ENCODE assay signal across 8 mouse cellular contexts in the genomic region with DNA sequence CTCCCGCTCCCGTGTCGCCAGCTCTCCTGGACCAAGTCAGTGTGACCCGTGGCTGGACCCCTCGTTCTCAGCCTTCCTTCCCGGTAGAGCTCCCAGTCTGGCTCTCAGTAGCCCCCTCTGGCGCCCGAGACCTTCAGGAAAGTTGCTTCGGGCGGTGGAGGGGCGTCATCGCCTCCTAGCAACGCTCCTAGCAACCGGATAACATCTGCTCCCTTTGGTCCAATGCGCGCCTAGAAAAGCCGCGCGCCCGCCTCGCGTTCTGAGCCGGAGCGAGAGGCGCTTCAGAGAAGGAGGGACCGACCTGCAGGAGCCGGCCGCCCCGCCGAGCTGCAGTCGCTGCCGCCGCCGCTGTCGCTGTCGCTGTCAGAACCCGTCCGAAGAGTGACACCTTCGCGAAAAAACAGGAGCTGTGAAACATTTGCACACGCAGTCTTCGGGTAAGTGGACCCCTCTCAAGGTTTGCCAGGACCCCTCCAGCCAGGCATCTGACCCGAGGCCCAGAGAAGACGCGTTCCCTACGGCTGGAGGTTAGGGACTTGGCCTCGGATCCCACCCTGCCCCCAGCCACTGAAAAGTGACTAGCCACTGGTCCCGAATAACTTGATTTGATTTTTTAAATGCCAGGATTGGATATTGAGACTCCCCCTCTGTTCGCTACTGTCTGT. TPM values are rescaled to one million over a fixed set of nuclear protein-coding genes. Genes with fewer than 3 reads are reported as not detected.
DNase-seq lines count a peak whose midpoint lies in the region; ATAC-seq and TF ChIP-seq lines count a peak whose summit lies in the region.

No protein-coding gene starts in this region.

- H3K4me1 ChIP-seq in embryonic facial prominence, embryonic 12.5 days = 0 out of 2 replicates have a peak, but pooled peaks cover 3% of the 10 kb centered on the region
- no peaks in the 10 kb centered on the region for H3K4me1 ChIP-seq in heart, adult 2 months (ENCODE audit: control insufficient read depth, insufficient read depth, low read length)
- peaks cover 5% of the 10 kb centered on the region for H3K4me1 ChIP-seq in midbrain, embryonic 11.5 days (ENCODE audit: control insufficient read depth, insufficient read depth, low read length)
- H3K4me1 ChIP-seq in small intestine, adult 2 months (ENCODE audit: control insufficient read depth, insufficient read depth, insufficient read length, low read length) = no peaks in the 10 kb centered on the region

- H3K27me3 ChIP-seq in embryonic facial prominence, embryonic 12.5 days = peaks cover 20% of the 10 kb centered on the region
- peaks cover 9% of the 10 kb centered on the region for H3K27me3 ChIP-seq in heart, adult 2 months (ENCODE audit: control insufficient read depth, insufficient read depth, low read length)
- H3K27me3 ChIP-seq in midbrain, embryonic 11.5 days (ENCODE audit: control insufficient read depth, insufficient read depth, low read length) = peaks cover 16% of the 10 kb centered on the region
- peaks cover 20% of the 10 kb centered on the region for H3K27me3 ChIP-seq in small intestine, adult 2 months (ENCODE audit: control insufficient read depth, insufficient read depth, low read length)

- WGBS in embryonic facial prominence, embryonic 12.5 days = under 1% methylated on average over 49 of the region's 49 CpGs
- 1% methylated on average over 49 of the region's 49 CpGs for WGBS in heart, adult 2 months
- 1% methylated on average over 49 of the region's 49 CpGs for WGBS in midbrain, embryonic 11.5 days
- 3% methylated on average over 49 of the region's 49 CpGs for WGBS in small intestine, adult 2 months

- TF ChIP-seq POLR2A in heart, adult 2 months (IDR thresholded peaks at IDR 0.05; ENCODE audit: insufficient read depth, low read depth, low read length) = no peak
- TF ChIP-seq POLR2A in small intestine, adult 2 months (IDR thresholded peaks at IDR 0.05; ENCODE audit: low read depth, low read length) = no peak

- peak; percentile 42 for TF ChIP-seq CTCF in heart, adult 2 months (IDR thresholded peaks at IDR 0.05)
- no peak for TF ChIP-seq CTCF in small intestine, adult 2 months (IDR thresholded peaks at IDR 0.05; ENCODE audit: extremely low read depth, insufficient read length, insufficient replicate concordance, low read depth, low read length)

- no peak for TF ChIP-seq EP300 in heart, adult 2 months (IDR thresholded peaks at IDR 0.05; ENCODE audit: insufficient read depth, low read depth, low read length)

- peak overlapping the region; percentile 84 for H3K4me2 ChIP-seq in embryonic facial prominence, embryonic 12.5 days (replicated peaks)
- H3K4me2 ChIP-seq in midbrain, embryonic 11.5 days = peak overlapping the region; percentile 56

- DNase-seq in adrenal gland, postnatal 25 days = peak; percentile 60
- DNase-seq in heart, adult 2 months = peak; percentile 30 to 48
- peak; percentile 6 for DNase-seq in kidney, adult 11 months
- peak; percentile 92 to 95 for DNase-seq in left cerebral cortex, postnatal 36 days (ENCODE audit: low spot score in 2 of 2)
- peak; percentile 99 for DNase-seq in midbrain, embryonic 11.5 days (ENCODE audit: low spot score, missing footprints)
- DNase-seq in natural killer cell, adult 2 months (ENCODE audit: low spot score in 2 of 2) = no peak

- peak; percentile 92 for ATAC-seq in embryonic facial prominence, embryonic 12.5 days (ENCODE audit: insufficient number of reproducible peaks, insufficient read depth, low FRiP score, low TSS enrichment)
- ATAC-seq in midbrain, embryonic 11.5 days (ENCODE audit: low FRiP score) = peak; percentile 98

- no peak overlapping the region for H3K27ac ChIP-seq in embryonic facial prominence, embryonic 12.5 days
- H3K27ac ChIP-seq in heart, adult 2 months = no peak overlapping the region
- H3K27ac ChIP-seq in midbrain, embryonic 11.5 days (ENCODE audit: low read depth, low read length) = no peak overlapping the region
- H3K27ac ChIP-seq in small intestine, adult 2 months (ENCODE audit: insufficient read depth, low read depth, low read length) = no peak overlapping the region

- H3K4me3 ChIP-seq in embryonic facial prominence, embryonic 12.5 days = peak overlapping the region; percentile 39
- H3K4me3 ChIP-seq in heart, adult 2 months = no peak overlapping the region; the same call in 1 of the 2 replicates
- peak overlapping the region; percentile 30 for H3K4me3 ChIP-seq in midbrain, embryonic 11.5 days (ENCODE audit: low read depth, low read length)
- peak overlapping the region; percentile 16; the same call in 1 of the 2 replicates for H3K4me3 ChIP-seq in small intestine, adult 2 months (ENCODE audit: low read depth, low read length)

- no peaks in the 10 kb centered on the region for H3K79me2 ChIP-seq in heart, adult 2 months (replicated peaks; ENCODE audit: control insufficient read depth, insufficient read depth, low read length)

- H3K9ac ChIP-seq in embryonic facial prominence, embryonic 12.5 days = peak overlapping the region; percentile 24; the same call in 1 of the 2 replicates
- no peak overlapping the region for H3K9ac ChIP-seq in heart, adult 2 months (ENCODE audit: low read depth, low read length)
- H3K9ac ChIP-seq in midbrain, embryonic 11.5 days (ENCODE audit: low read length) = peak overlapping the region; percentile 42

- intact Hi-C loops in heart, adult 2 months (cut with DNase I) = no loop called here
- intact Hi-C loops in left cerebral cortex, postnatal 36 days (cut with DNase I) = loop anchor here (5.0 kb wide), 3 partner anchors 52 to 177 kb away; no protein-coding TSS in a partner anchor

- H3K9me3 ChIP-seq in embryonic facial prominence, embryonic 12.5 days = no peaks in the 10 kb centered on the region
- H3K9me3 ChIP-seq in midbrain, embryonic 11.5 days (ENCODE audit: control insufficient read depth, low read length) = no peaks in the 10 kb centered on the region

- H3K36me3 ChIP-seq in embryonic facial prominence, embryonic 12.5 days = no peaks in the 10 kb centered on the region
- H3K36me3 ChIP-seq in heart, adult 2 months (ENCODE audit: control insufficient read depth, insufficient read depth, low read length) = no peaks in the 10 kb centered on the region
- H3K36me3 ChIP-seq in midbrain, embryonic 11.5 days (ENCODE audit: control insufficient read depth, insufficient read depth, low read length) = no peaks in the 10 kb centered on the region
- H3K36me3 ChIP-seq in small intestine, adult 2 months (ENCODE audit: control insufficient read depth, insufficient read depth, low read length) = no peaks in the 10 kb centered on the region

RNA-seq across cellular contexts. Expression of gene Gm11042, which starts 32.0 kb away (rescaled TPM):
- not detected in 2 replicates for total RNA-seq in adrenal gland, postnatal 25 days (2021)
- polyA plus RNA-seq in embryonic facial prominence, embryonic 12.5 days (2016; fragmentation: Nextera tagmentation; extraction: Ambion mirVana) = not detected in 2 replicates
- not detected for total RNA-seq in heart, adult 2 months (2021)
- polyA plus RNA-seq in heart, adult 2 months (2012; rRNA removed) = not detected in 2 replicates
- total RNA-seq in left cerebral cortex, postnatal 36 days (2021) = not detected
- polyA plus RNA-seq in midbrain, embryonic 11.5 days (2014; fragmentation: Nextera tagmentation; extraction: Ambion mirVana) = not detected in 2 replicates
- not detected in 2 replicates for polyA plus RNA-seq in small intestine, adult 2 months (2012; rRNA removed)

Comparison
In these comparisons a context has a peak if more than half of its experiments do, and no peak if none do; other contexts are left out.
1. DNase-seq: peak in adrenal gland, postnatal 25 days (single experiment), heart, adult 2 months (2 of 2), kidney, adult 11 months (single experiment), left cerebral cortex, postnatal 36 days (2 of 2) and midbrain, embryonic 11.5 days (single experiment); none in natural killer cell, adult 2 months (0 of 2).